Mouse (Mus musculus) kidney, adult 2 months (tissue): ENCODE results near the gene Nxt1. TPM values are rescaled to one million over a fixed set of nuclear protein-coding genes. Genes with fewer than 3 reads are reported as not detected.

Source experiments
- DNase-seq: peaks from one replicate; pipeline ENCODE4 v3.0.0; 2021
- H3K27ac ChIP-seq: fragments of 200-500 bp; 2 replicates; pipeline ENCODE4 v1.5.1; 2012; ENCODE audit warnings: low read depth, low read length, control low read depth, inconsistent platforms; ENCODE audit not compliant: insufficient read depth
- H3K27me3 ChIP-seq: fragments of 200-500 bp; replicated peaks from 2 replicates; pipeline ENCODE4 v1.6.1; 2012; ENCODE audit warnings: mild to moderate bottlenecking, moderate library complexity, low read length, inconsistent platforms; ENCODE audit not compliant: control insufficient read depth, insufficient read depth
- H3K36me3 ChIP-seq: fragments of 200-500 bp; 2 replicates; pipeline ENCODE4 v1.6.1; 2012; ENCODE audit warnings: mild to moderate bottlenecking, moderate library complexity, low read length, inconsistent platforms; ENCODE audit not compliant: control insufficient read depth, insufficient read depth
- H3K4me1 ChIP-seq: fragments of 200-500 bp; 2 replicates; pipeline ENCODE4 v1.6.1; 2011; ENCODE audit warnings: low read length; ENCODE audit not compliant: control insufficient read depth, insufficient read depth
- H3K4me3 ChIP-seq: fragments of 200-500 bp; 2 replicates; pipeline ENCODE4 v1.5.1; 2011; ENCODE audit warnings: mild to moderate bottlenecking, low read depth, low read length, control low read depth; ENCODE audit not compliant: insufficient read depth
- CTCF ChIP-seq: fragments of 200-500 bp; conservative IDR thresholded peaks from 2 replicates; pipeline ENCODE4 v1.5.1; 2011; ENCODE audit warnings: low read depth, mild to moderate bottlenecking, control low read depth, low read length, moderate library complexity, mixed read lengths; ENCODE audit not compliant: insufficient read depth, insufficient read length
- POLR2A ChIP-seq: fragments of 200-500 bp; IDR thresholded peaks from one replicate; pipeline ENCODE4 v1.6.1; 2011; ENCODE audit warnings: low read depth, low read length, control low read depth
- WGBS: fragments of 180-500 bp; shearing (Covaris S2); methylation state at CpG from one replicate; pipeline ENCODE4 v1.1.7; 2018; 5-methylcytosine and 5-hydroxymethylcytosine counted together
- polyA plus RNA-seq: library from polyadenylated mRNA; depleted of rRNA; stranded (reverse); fragments of >200 nt; gene quantifications from 2 replicates; pipeline ENCODE4 v1.2.3, GENCODE M21; 2012

Gene Nxt1
- polyA plus RNA-seq, 1 experiment: 18.8 TPM

GRCm38 (mm10) chr2:148689444-148690140, 17.2 kb downstream of the Nxt1 start:
- no peak overlapping the region for H3K4me3 ChIP-seq
- TF ChIP-seq CTCF: no peak
- TF ChIP-seq POLR2A: no peak
- peaks cover 17% of the 10 kb centered on the region; the same call in 1 of the 2 replicates for H3K4me1 ChIP-seq
- H3K27ac ChIP-seq: no peak overlapping the region
- H3K36me3 ChIP-seq: peaks cover 4% of the 10 kb centered on the region
- no peak for DNase-seq
- no peaks in the 10 kb centered on the region for H3K27me3 ChIP-seq
- 88% methylated on average over 6 of the region's 6 CpGs for WGBS

- DNase-seq: no peak
- TF ChIP-seq CTCF: no peak
- TF ChIP-seq POLR2A: no peak
- no peak overlapping the region for H3K4me3 ChIP-seq
- H3K27ac ChIP-seq: no peak overlapping the region
- no peaks in the 10 kb centered on the region for H3K27me3 ChIP-seq
- peaks cover 10% of the 10 kb centered on the region for H3K36me3 ChIP-seq
- 75% methylated on average over 3 of the region's 3 CpGs for WGBS
- H3K4me1 ChIP-seq: peaks cover 17% of the 10 kb centered on the region; the same call in 1 of the 2 replicates
These were observed 17.9 kb downstream of the Nxt1 start for GRCm38 (mm10) chr2:148690291-148690690.

GRCm38 (mm10) chr2:148690781-148691180, 18.4 kb downstream of the Nxt1 start:
- no peaks in the 10 kb centered on the region for H3K27me3 ChIP-seq
- 81% methylated on average over 5 of the region's 5 CpGs for WGBS
- H3K4me1 ChIP-seq: peaks cover 17% of the 10 kb centered on the region; the same call in 1 of the 2 replicates
- peaks cover 12% of the 10 kb centered on the region for H3K36me3 ChIP-seq
- peak overlapping the region; percentile 75; the same call in 1 of the 2 replicates for H3K27ac ChIP-seq
- peak; percentile 26 for DNase-seq
- no peak overlapping the region for H3K4me3 ChIP-seq
- TF ChIP-seq POLR2A: no peak
- TF ChIP-seq CTCF: no peak

GRCm38 (mm10) chr2:148698571-148698970, 26.2 kb downstream of the Nxt1 start:
- no peak overlapping the region for H3K27ac ChIP-seq
- no peaks in the 10 kb centered on the region for H3K4me1 ChIP-seq
- WGBS: 55% methylated on average over 5 of the region's 5 CpGs
- peaks cover 18% of the 10 kb centered on the region for H3K36me3 ChIP-seq
- no peaks in the 10 kb centered on the region for H3K27me3 ChIP-seq
- DNase-seq: no peak
- TF ChIP-seq POLR2A: no peak
- no peak for TF ChIP-seq CTCF
- no peak overlapping the region for H3K4me3 ChIP-seq

- 0 out of 2 replicates have a peak, but pooled peaks cover 2% of the 10 kb centered on the region for H3K36me3 ChIP-seq
- no peak overlapping the region for H3K27ac ChIP-seq
- WGBS: 79% methylated on average over 15 of the region's 15 CpGs
- peak; percentile 59 for DNase-seq
- H3K27me3 ChIP-seq: no peaks in the 10 kb centered on the region
- no peak overlapping the region for H3K4me3 ChIP-seq
- TF ChIP-seq CTCF (peak; percentile 24; the same call in 1 of the 2 replicates), POLR2A (no peak)
- 0 out of 2 replicates have a peak, but pooled peaks cover 3% of the 10 kb centered on the region for H3K4me1 ChIP-seq
These were observed 34.2 kb downstream of the Nxt1 start for GRCm38 (mm10) chr2:148706409-148707201.

- no peaks in the 10 kb centered on the region for H3K27me3 ChIP-seq
- TF ChIP-seq POLR2A (no peak), CTCF (no peak)
- no peak overlapping the region for H3K4me3 ChIP-seq
- 0 out of 2 replicates have a peak, but pooled peaks cover 3% of the 10 kb centered on the region for H3K4me1 ChIP-seq
- no peak overlapping the region for H3K27ac ChIP-seq
- WGBS: 86% methylated on average over 6 of the region's 6 CpGs
- 0 out of 2 replicates have a peak, but pooled peaks cover 2% of the 10 kb centered on the region for H3K36me3 ChIP-seq
- DNase-seq: no peak
These were observed 34.8 kb downstream of the Nxt1 start for GRCm38 (mm10) chr2:148707202-148707530.

- no peak for DNase-seq
- Histone ChIP-seq H3K27me3 (no peaks in the 10 kb centered on the region), H3K4me1 (peaks cover 4% of the 10 kb centered on the region), H3K36me3 (no peaks in the 10 kb centered on the region), H3K4me3 (no peak overlapping the region), H3K27ac (no peak overlapping the region)
- 87% methylated on average over 3 of the region's 3 CpGs for WGBS
- TF ChIP-seq CTCF (no peak), POLR2A (no peak)
These were observed 39.9 kb downstream of the Nxt1 start for GRCm38 (mm10) chr2:148712326-148712725.
